Mouse (Mus musculus) CH12F3 (cell line): ENCODE measurements around the gene Dpy19l1.

Source experiments
- in situ Hi-C: fragments of 300-500 bp; cut with MboI; formaldehyde crosslinking; loops from 2 replicates; pipeline ENCODE4 v1.14.3; 2020; ENCODE audit warnings: low sequenced_read_pairs

Gene Dpy19l1

GRCm38 (mm10) chr9:24503067-24503857 is at the start of gene Dpy19l1:
TSS of gene Dpy19l1 (minus strand) at chr9:24503140.
- in situ Hi-C loops = loop anchor here (25.0 kb wide), 1 partner anchor 366 kb away; no protein-coding TSS in a partner anchor

GRCm38 (mm10) chr9:24538159-24538558 is 35.2 kb upstream of the Dpy19l1 start:
- in situ Hi-C loops = no loop called here

- in situ Hi-C loops = loop anchor here (25.0 kb wide), 1 partner anchor 379 kb away; no protein-coding TSS in a partner anchor
Measured at GRCm38 (mm10) chr9:24516575-24517139, 13.7 kb upstream of the Dpy19l1 start.

- in situ Hi-C loops = loop anchor here (25.0 kb wide), 1 partner anchor 377 kb away; no protein-coding TSS in a partner anchor
Measured at GRCm38 (mm10) chr9:24514078-24514469, 11.1 kb upstream of the Dpy19l1 start.

GRCm38 (mm10) chr9:24513290-24514077 is 10.5 kb upstream of the Dpy19l1 start:
- in situ Hi-C loops = loop anchor here (25.0 kb wide), 1 partner anchor 376 kb away; no protein-coding TSS in a partner anchor

- in situ Hi-C loops = loop anchor here (25.0 kb wide), 1 partner anchor 375 kb away; no protein-coding TSS in a partner anchor
Measured at GRCm38 (mm10) chr9:24512121-24512539, 9.2 kb upstream of the Dpy19l1 start.

GRCm38 (mm10) chr9:24511371-24512120 is 8.6 kb upstream of the Dpy19l1 start:
- in situ Hi-C loops = loop anchor here (25.0 kb wide), 1 partner anchor 374 kb away; no protein-coding TSS in a partner anchor

- in situ Hi-C loops = loop anchor here (25.0 kb wide), 1 partner anchor 372 kb away; no protein-coding TSS in a partner anchor
Measured at GRCm38 (mm10) chr9:24508880-24509279, 5.9 kb upstream of the Dpy19l1 start.

GRCm38 (mm10) chr9:24506510-24506909 is 3.6 kb upstream of the Dpy19l1 start:
- in situ Hi-C loops = loop anchor here (25.0 kb wide), 1 partner anchor 369 kb away; no protein-coding TSS in a partner anchor

- in situ Hi-C loops = loop anchor here (25.0 kb wide), 1 partner anchor 368 kb away; no protein-coding TSS in a partner anchor
Measured at GRCm38 (mm10) chr9:24505017-24505763, 2.2 kb upstream of the Dpy19l1 start.

GRCm38 (mm10) chr9:24504381-24504780 is 1.4 kb upstream of the Dpy19l1 start:
- in situ Hi-C loops = loop anchor here (25.0 kb wide), 1 partner anchor 367 kb away; no protein-coding TSS in a partner anchor

- in situ Hi-C loops = loop anchor here (25.0 kb wide), 1 partner anchor 367 kb away; no protein-coding TSS in a partner anchor
Measured at GRCm38 (mm10) chr9:24503858-24504219, 899 bp upstream of the Dpy19l1 start.

- in situ Hi-C loops = loop anchor here (25.0 kb wide), 1 partner anchor 365 kb away; no protein-coding TSS in a partner anchor
Measured at GRCm38 (mm10) chr9:24502571-24503004, 352 bp downstream of the Dpy19l1 start.

- in situ Hi-C loops = loop anchor here (25.0 kb wide), 1 partner anchor 364 kb away; no protein-coding TSS in a partner anchor
Measured at GRCm38 (mm10) chr9:24501618-24502017, 1.3 kb downstream of the Dpy19l1 start.

- in situ Hi-C loops = no loop called here
Measured at GRCm38 (mm10) chr9:24496226-24496625, 6.7 kb downstream of the Dpy19l1 start.

GRCm38 (mm10) chr9:24490516-24490915 is 12.4 kb downstream of the Dpy19l1 start:
- in situ Hi-C loops = no loop called here

GRCm38 (mm10) chr9:24488425-24489104 is 14.4 kb downstream of the Dpy19l1 start:
- in situ Hi-C loops = no loop called here

GRCm38 (mm10) chr9:24482375-24482774 is 20.6 kb downstream of the Dpy19l1 start:
- in situ Hi-C loops = no loop called here

- in situ Hi-C loops = no loop called here
Measured at GRCm38 (mm10) chr9:24477251-24477650, 25.7 kb downstream of the Dpy19l1 start.
